Mouse (Mus musculus) frontal cortex, adult (tissue): ENCODE data around the gene Gm20388.

Experiments
- ATAC-seq: cut with Nextera tagmentation; 2 replicates; pipeline ENCODE4 v1.9.2; 2017; ENCODE audit warnings: mild to moderate bottlenecking, moderate library complexity, mixed read lengths; ENCODE audit not compliant: low TSS enrichment

The Gm20388 gene

GRCm38 (mm10) chr8:124066325-124067058, 4155.9 kb downstream of the Gm20388 start:
- ATAC-seq: no peak

GRCm38 (mm10) chr8:124067059-124067750, 4156.6 kb downstream of the Gm20388 start:
- no peak for ATAC-seq

- ATAC-seq: peak; percentile 31; the same call in 1 of the 2 replicates
Measured at GRCm38 (mm10) chr8:124070363-124071324, 4160.0 kb downstream of the Gm20388 start.

- ATAC-seq: no peak
Measured at GRCm38 (mm10) chr8:124075977-124076376, 4165.3 kb downstream of the Gm20388 start.

- no peak for ATAC-seq
Measured at GRCm38 (mm10) chr8:124076416-124076815, 4165.8 kb downstream of the Gm20388 start.

- no peak for ATAC-seq
Measured at GRCm38 (mm10) chr8:124077377-124077776, 4166.7 kb downstream of the Gm20388 start.

- no peak for ATAC-seq
Measured at GRCm38 (mm10) chr8:124077998-124078397, 4167.4 kb downstream of the Gm20388 start.

- peak; percentile 80 for ATAC-seq
Measured at GRCm38 (mm10) chr8:124078969-124079368, 4168.3 kb downstream of the Gm20388 start.

GRCm38 (mm10) chr8:124080467-124081326, 4170.1 kb downstream of the Gm20388 start:
- no peak for ATAC-seq

- peak; percentile 80 for ATAC-seq
Measured at GRCm38 (mm10) chr8:124082616-124083015, 4172.0 kb downstream of the Gm20388 start.

GRCm38 (mm10) chr8:124083611-124084010, 4173.0 kb downstream of the Gm20388 start:
- no peak for ATAC-seq

GRCm38 (mm10) chr8:124085668-124086067, 4175.0 kb downstream of the Gm20388 start:
- ATAC-seq: no peak

- no peak for ATAC-seq
Measured at GRCm38 (mm10) chr8:124088092-124088613, 4177.5 kb downstream of the Gm20388 start.

- ATAC-seq: no peak
Measured at GRCm38 (mm10) chr8:124089016-124089415, 4178.4 kb downstream of the Gm20388 start.

- ATAC-seq: no peak
Measured at GRCm38 (mm10) chr8:124090473-124090872, 4179.8 kb downstream of the Gm20388 start.

- ATAC-seq: no peak
Measured at GRCm38 (mm10) chr8:124098953-124099622, 4188.4 kb downstream of the Gm20388 start.

- ATAC-seq: no peak
Measured at GRCm38 (mm10) chr8:124099623-124099965, 4189.0 kb downstream of the Gm20388 start.

GRCm38 (mm10) chr8:124105869-124106268, 4195.2 kb downstream of the Gm20388 start:
- no peak for ATAC-seq

GRCm38 (mm10) chr8:124106328-124107195, 4195.9 kb downstream of the Gm20388 start:
- no peak for ATAC-seq
